Mouse (Mus musculus): ENCODE results near the gene Adamts1. TPM values are rescaled to one million over a fixed set of nuclear protein-coding genes. Genes with fewer than 3 reads are reported as not detected.

The Adamts1 gene
- not detected for polyA plus RNA-seq (2017; shearing (Covaris generic))

- ATAC-seq: no peak
Observed at GRCm38 (mm10) chr16:85802954-85803353, at the start of gene Adamts1. Gene Adamts1 (minus strand): TSS chr16:85803113.

DNA sequence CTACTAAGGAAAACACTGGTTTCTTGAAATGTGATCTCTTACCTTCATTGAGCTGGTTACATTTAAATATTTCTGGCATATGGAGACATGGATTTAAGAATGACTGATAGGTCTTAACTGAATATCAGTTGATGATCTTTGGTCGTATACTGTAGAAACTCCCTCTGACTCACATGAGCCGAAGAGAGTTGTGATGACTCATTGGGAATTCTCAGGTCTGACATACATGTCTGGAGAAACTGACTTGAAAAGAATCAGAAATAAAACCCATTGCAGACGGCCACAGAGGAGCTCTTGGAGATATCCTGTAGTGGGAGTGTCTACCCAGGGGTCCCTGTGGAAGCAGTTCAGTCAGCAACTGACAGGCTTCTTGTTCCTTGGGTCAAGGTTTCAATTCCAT is 24.2 kb upstream of the Adamts1 start:
- no peak for ATAC-seq

DNA sequence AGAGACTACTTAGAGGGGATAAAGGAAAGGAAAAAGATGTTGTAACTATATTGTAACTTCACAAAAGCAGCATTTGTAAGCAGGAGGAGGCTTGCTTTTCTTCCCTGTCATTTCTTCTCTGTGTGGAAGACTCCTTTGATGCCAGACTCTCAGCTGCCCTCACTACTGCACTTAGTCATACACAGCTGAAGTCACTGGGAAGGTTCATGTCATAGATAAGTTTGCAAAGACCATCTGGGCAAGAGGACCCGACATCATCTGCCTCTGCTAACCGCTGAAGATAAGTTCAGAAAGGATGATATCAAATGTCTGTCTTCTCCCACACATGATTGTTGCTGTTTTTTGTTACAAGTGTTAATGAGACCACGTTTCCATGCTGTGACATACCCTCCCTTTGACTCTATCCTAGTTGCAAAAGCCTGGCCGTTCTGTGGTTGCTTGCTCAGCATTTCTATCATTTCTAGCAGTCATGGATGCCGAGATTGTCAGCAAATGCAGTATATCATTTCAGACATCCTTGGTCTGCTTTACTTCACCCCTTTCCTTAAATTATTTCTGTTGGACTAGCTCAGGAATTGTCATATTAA is 19.5 kb upstream of the Adamts1 start:
- ATAC-seq: no peak

- ATAC-seq: no peak
Observed at GRCm38 (mm10) chr16:85819808-85820458, 17.0 kb upstream of the Adamts1 start.

DNA sequence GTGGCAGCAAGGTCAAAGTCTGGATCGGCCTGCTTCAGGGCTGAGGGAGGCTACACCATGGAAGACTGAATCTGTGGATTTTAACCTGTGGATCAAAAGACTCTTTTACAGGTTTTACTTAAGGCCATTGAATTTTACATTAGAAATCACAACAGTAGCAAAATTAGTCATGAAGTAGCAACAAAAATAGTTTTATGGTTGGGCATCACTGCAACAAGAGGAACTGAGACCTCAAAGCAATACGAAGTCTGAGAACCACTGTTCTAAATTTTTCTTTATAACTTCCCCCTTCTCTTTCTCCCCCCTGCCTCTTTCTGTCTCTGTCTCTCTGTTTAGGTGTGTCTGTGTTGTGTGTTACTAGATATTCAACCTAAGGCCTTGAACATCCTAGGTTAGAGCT is 11.2 kb upstream of the Adamts1 start:
- no peak for ATAC-seq

- ATAC-seq: no peak
Observed at GRCm38 (mm10) chr16:85807626-85808025, 4.7 kb upstream of the Adamts1 start.

- ATAC-seq: no peak
Observed at GRCm38 (mm10) chr16:85807072-85807471, 4.2 kb upstream of the Adamts1 start.

- no peak for ATAC-seq
Observed at GRCm38 (mm10) chr16:85805581-85805980, 2.7 kb upstream of the Adamts1 start.

DNA sequence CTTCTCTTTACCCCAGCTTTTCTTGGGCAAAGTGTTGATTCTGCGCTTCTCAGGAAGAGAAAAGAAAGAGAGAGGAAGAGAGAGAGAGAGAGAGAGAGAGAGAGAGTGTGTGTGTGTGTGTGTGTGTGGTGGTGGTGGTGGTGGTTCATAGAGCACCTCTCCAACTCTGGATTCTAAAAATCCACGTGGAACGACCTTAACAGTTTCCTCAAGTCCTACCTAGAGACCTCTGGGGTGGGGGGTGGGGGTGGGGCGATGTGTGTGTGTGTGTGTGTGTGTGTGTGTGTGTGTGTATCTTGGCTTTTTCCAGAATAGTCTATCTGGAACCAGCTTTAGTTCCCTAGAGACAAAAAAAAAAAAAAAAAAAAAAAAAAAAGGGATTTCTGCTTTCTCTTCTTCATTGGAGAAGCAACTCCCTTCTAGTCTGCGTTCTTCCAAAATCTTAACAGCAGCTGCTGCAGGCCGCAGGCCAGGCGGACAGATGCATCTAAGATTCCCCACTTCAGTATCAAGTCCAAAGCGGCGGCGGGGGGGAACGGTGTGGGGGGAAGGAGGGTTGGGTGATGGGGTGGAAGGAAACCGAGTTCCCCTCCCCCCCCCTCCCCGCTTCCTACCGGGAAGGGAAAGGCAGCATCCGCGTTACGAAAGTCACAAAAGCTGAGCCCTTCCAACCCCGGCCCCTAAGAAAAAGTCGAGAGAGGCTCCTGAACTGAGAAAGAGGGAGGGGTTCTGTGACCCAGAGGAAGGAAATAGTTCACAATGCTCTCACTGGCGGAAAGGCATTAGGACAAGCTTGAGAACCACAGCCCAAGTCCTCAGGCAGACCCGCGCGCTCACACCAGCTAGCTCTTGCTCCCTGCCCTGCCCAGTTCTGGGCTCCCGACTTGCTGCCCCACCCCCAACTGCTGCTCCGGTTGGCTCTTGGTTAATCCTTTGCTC is 969 bp upstream of the Adamts1 start:
- ATAC-seq: no peak

- no peak for ATAC-seq
Observed at GRCm38 (mm10) chr16:85801971-85802811, 722 bp downstream of the Adamts1 start.

DNA sequence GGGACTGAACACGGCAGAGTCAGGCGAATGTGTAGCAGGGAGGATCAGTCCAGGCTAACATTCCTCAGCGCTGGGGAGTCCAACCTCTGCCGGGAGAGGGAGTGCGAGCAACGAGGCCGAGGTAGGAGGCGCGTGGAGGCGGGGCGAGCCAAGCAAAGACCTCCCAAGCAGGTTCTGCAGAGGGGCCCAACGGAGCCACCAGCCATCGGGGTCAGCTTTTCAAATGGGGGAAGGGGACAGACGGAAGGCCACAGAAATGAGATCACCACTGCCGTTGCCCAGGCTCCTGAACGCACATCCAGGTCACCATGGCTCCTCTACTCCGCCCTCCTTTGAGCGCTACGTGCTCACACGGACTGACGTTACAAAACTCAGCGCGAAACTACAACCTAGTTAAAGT is 1.7 kb downstream of the Adamts1 start:
- no peak for ATAC-seq

DNA sequence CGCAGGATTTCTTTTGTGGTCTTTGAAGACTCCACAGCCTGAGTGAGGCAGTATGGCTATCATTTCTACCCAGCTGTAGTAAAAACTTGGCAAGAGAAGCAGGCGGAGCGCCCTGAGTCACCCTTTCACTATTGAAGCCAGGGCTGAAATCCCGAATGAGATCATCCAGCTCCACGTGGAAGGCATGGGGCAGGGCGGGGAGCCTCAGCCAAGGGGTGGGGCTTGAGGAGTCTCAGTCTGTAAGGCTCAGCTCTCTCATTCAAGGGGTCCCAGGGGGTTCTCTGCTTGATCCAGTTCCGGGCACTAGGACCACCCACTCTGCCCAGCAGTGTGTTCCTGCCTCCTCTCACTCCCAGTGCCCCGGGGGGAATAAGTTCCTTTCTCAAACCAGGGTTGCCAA is 2.2 kb downstream of the Adamts1 start:
- ATAC-seq: no peak

- ATAC-seq: no peak
Observed at GRCm38 (mm10) chr16:85799971-85800370, 2.9 kb downstream of the Adamts1 start.

DNA sequence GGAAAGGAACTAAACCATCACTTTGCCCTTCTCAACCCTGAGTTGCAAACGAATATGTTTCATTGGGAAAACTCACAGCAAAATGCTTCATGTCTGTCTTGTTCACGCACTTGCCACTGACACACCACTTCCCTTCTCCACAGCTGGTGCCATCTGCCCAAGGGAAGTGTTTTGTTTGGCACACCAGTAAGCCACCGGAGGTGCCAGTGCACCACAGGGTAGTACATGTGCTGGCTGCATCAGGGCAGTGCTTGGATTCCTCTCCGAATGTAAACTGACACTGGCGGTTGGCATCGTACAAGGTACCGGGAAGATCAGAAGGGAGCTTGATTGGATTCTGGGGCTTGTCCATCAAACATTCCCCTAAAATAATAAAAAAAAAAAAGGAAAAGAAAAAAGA is 4.6 kb downstream of the Adamts1 start:
- no peak for ATAC-seq

- no peak for ATAC-seq
Observed at GRCm38 (mm10) chr16:85797161-85797560, 5.8 kb downstream of the Adamts1 start.

GRCm38 (mm10) chr16:85795731-85796130 is 7.2 kb downstream of the Adamts1 start:
- no peak for ATAC-seq

- ATAC-seq: no peak
Observed at GRCm38 (mm10) chr16:85793166-85793830, 9.6 kb downstream of the Adamts1 start.

- ATAC-seq: no peak
Observed at GRCm38 (mm10) chr16:85781076-85781475, 21.8 kb downstream of the Adamts1 start.

DNA sequence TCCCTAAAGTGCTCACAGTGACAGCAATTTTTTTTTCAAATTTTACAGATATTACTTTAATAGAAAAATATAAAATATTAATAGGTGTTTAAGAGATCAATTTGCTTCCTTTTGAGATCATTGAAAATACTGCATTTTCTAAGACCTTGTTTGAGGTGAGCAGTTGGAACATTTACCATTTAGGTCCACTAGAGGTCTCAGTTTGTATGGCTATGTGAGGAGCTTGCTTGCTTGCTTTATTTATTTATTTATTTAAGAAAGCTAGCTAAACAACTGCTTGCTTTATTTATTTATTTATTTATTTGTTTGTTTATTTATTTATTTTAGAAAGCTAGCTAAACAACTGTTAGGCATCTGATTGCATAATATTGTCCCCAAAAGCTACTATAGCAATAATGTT is 23.1 kb downstream of the Adamts1 start:
- no peak for ATAC-seq

GRCm38 (mm10) chr16:85772272-85772671 is 30.6 kb downstream of the Adamts1 start:
- ATAC-seq: no peak

DNA sequence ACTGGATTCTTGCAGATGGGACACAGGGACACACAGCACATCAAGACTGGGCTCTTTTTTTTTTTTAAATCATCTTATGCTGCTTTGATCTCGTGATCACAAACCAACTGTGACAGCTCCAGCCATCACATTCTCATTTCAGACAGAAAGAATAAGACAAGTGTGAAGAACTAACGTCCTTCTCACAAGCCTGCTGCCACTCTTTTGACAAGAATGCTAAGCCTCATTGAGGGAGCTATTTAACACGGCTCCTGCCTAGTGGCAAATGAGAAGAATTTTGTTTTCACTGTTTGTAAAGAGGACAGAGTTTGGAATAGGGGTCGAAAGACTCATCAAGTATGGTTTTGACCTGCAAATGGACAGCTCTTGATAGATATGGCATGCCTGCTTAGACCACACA is 35.6 kb downstream of the Adamts1 start:
- ATAC-seq: no peak

- ATAC-seq: no peak
Observed at GRCm38 (mm10) chr16:85765697-85766096, 37.2 kb downstream of the Adamts1 start.

Measured in CD4-positive, CD25-positive, alpha-beta regulatory T cell, adult 4 months (primary cell).